Mouse (Mus musculus): Measurements from ENCODE around the gene Mpp2. TPM values are rescaled to one million over a fixed set of nuclear protein-coding genes. Genes with fewer than 3 reads are reported as not detected.

Gene Mpp2
- 4.9 and 5.9 TPM in 2 replicates for polyA plus RNA-seq (2012; rRNA removed)

GRCm38 (mm10) chr11:102087931-102088898, at the start of gene Mpp2:
TSS of gene Mpp2 (minus strand) at chr11:102088515.
- Histone ChIP-seq H3K27ac (ENCODE audit: insufficient read depth, low read depth, low read length) (peak within 1 kb of the TSS; percentile 39; the same call in 1 of the 2 replicates), H3K4me1 (ENCODE audit: control insufficient read depth, insufficient read depth, low read length) (no peaks in the 10 kb centered on the region), H3K27me3 (replicated peaks; ENCODE audit: control insufficient read depth, insufficient read depth, low read length) (no peaks in the 10 kb centered on the region), H3K4me3 (ENCODE audit: insufficient read depth, low read depth, low read length) (peak within 1 kb of the TSS; percentile 77), H3K36me3 (ENCODE audit: control insufficient read depth, insufficient read depth, low read length) (no peaks in the 10 kb centered on the region)
- WGBS = under 1% methylated on average over 49 of the region's 49 CpGs
- peak; percentile 66 for DNase-seq
- TF ChIP-seq CTCF (conservative IDR thresholded peaks at IDR 0.05; ENCODE audit: insufficient read depth, insufficient read length, low read depth, low read length) (no peak), POLR2A (IDR thresholded peaks at IDR 0.05; ENCODE audit: low read depth, low read length) (no peak)

- TF ChIP-seq CTCF (conservative IDR thresholded peaks at IDR 0.05; ENCODE audit: insufficient read depth, insufficient read length, low read depth, low read length) = no peak
- TF ChIP-seq POLR2A (IDR thresholded peaks at IDR 0.05; ENCODE audit: low read depth, low read length) = no peak
- Histone ChIP-seq H3K4me3 (ENCODE audit: insufficient read depth, low read depth, low read length) (no peak overlapping the region), H3K27me3 (replicated peaks; ENCODE audit: control insufficient read depth, insufficient read depth, low read length) (no peaks in the 10 kb centered on the region), H3K4me1 (ENCODE audit: control insufficient read depth, insufficient read depth, low read length) (no peaks in the 10 kb centered on the region), H3K36me3 (ENCODE audit: control insufficient read depth, insufficient read depth, low read length) (no peaks in the 10 kb centered on the region), H3K27ac (ENCODE audit: insufficient read depth, low read depth, low read length) (no peak overlapping the region)
- 49% methylated on average over 13 of the region's 13 CpGs for WGBS
- no peak for DNase-seq
Observed at GRCm38 (mm10) chr11:102137625-102138446, 49.5 kb upstream of the Mpp2 start.

- H3K27ac ChIP-seq (ENCODE audit: insufficient read depth, low read depth, low read length) = no peak overlapping the region
- H3K36me3 ChIP-seq (ENCODE audit: control insufficient read depth, insufficient read depth, low read length) = no peaks in the 10 kb centered on the region
- TF ChIP-seq CTCF (conservative IDR thresholded peaks at IDR 0.05; ENCODE audit: insufficient read depth, insufficient read length, low read depth, low read length) (no peak), POLR2A (IDR thresholded peaks at IDR 0.05; ENCODE audit: low read depth, low read length) (no peak)
- WGBS = 21% methylated on average over 4 of the region's 4 CpGs
- DNase-seq = no peak
- no peak overlapping the region for H3K4me3 ChIP-seq (ENCODE audit: insufficient read depth, low read depth, low read length)
- H3K4me1 ChIP-seq (ENCODE audit: control insufficient read depth, insufficient read depth, low read length) = no peaks in the 10 kb centered on the region
- no peaks in the 10 kb centered on the region for H3K27me3 ChIP-seq (replicated peaks; ENCODE audit: control insufficient read depth, insufficient read depth, low read length)
Observed at GRCm38 (mm10) chr11:102134516-102134915, 46.2 kb upstream of the Mpp2 start.

GRCm38 (mm10) chr11:102117386-102117785, 29.1 kb upstream of the Mpp2 start:
- H3K27me3 ChIP-seq (replicated peaks; ENCODE audit: control insufficient read depth, insufficient read depth, low read length) = no peaks in the 10 kb centered on the region
- DNase-seq = no peak
- 76% methylated on average over 6 of the region's 6 CpGs for WGBS
- no peak overlapping the region for H3K4me3 ChIP-seq (ENCODE audit: insufficient read depth, low read depth, low read length)
- H3K27ac ChIP-seq (ENCODE audit: insufficient read depth, low read depth, low read length) = no peak overlapping the region
- no peaks in the 10 kb centered on the region for H3K4me1 ChIP-seq (ENCODE audit: control insufficient read depth, insufficient read depth, low read length)
- TF ChIP-seq CTCF (conservative IDR thresholded peaks at IDR 0.05; ENCODE audit: insufficient read depth, insufficient read length, low read depth, low read length) = no peak
- H3K36me3 ChIP-seq (ENCODE audit: control insufficient read depth, insufficient read depth, low read length) = no peaks in the 10 kb centered on the region

- Histone ChIP-seq H3K27me3 (replicated peaks; ENCODE audit: control insufficient read depth, insufficient read depth, low read length) (no peaks in the 10 kb centered on the region), H3K4me3 (ENCODE audit: insufficient read depth, low read depth, low read length) (no peak overlapping the region), H3K4me1 (ENCODE audit: control insufficient read depth, insufficient read depth, low read length) (no peaks in the 10 kb centered on the region), H3K36me3 (ENCODE audit: control insufficient read depth, insufficient read depth, low read length) (no peaks in the 10 kb centered on the region), H3K27ac (ENCODE audit: insufficient read depth, low read depth, low read length) (no peak overlapping the region)
- WGBS = 80% methylated on average over 8 of the region's 8 CpGs
- TF ChIP-seq POLR2A (IDR thresholded peaks at IDR 0.05; ENCODE audit: low read depth, low read length) = no peak
- TF ChIP-seq CTCF (conservative IDR thresholded peaks at IDR 0.05; ENCODE audit: insufficient read depth, insufficient read length, low read depth, low read length) = no peak
- DNase-seq = no peak
Observed at GRCm38 (mm10) chr11:102116241-102116640, 27.9 kb upstream of the Mpp2 start.

GRCm38 (mm10) chr11:102111576-102111975, 23.3 kb upstream of the Mpp2 start:
- H3K27me3 ChIP-seq (replicated peaks; ENCODE audit: control insufficient read depth, insufficient read depth, low read length) = no peaks in the 10 kb centered on the region
- no peak overlapping the region for H3K27ac ChIP-seq (ENCODE audit: insufficient read depth, low read depth, low read length)
- DNase-seq = no peak
- no peak overlapping the region for H3K4me3 ChIP-seq (ENCODE audit: insufficient read depth, low read depth, low read length)
- no peak for TF ChIP-seq CTCF (conservative IDR thresholded peaks at IDR 0.05; ENCODE audit: insufficient read depth, insufficient read length, low read depth, low read length)
- no peak for TF ChIP-seq POLR2A (IDR thresholded peaks at IDR 0.05; ENCODE audit: low read depth, low read length)
- no peaks in the 10 kb centered on the region for H3K4me1 ChIP-seq (ENCODE audit: control insufficient read depth, insufficient read depth, low read length)
- 83% methylated on average over 5 of the region's 5 CpGs for WGBS
- no peaks in the 10 kb centered on the region for H3K36me3 ChIP-seq (ENCODE audit: control insufficient read depth, insufficient read depth, low read length)

- no peak within 1 kb of the TSS for H3K27ac ChIP-seq (ENCODE audit: insufficient read depth, low read depth, low read length)
- no peaks in the 10 kb centered on the region for H3K27me3 ChIP-seq (replicated peaks; ENCODE audit: control insufficient read depth, insufficient read depth, low read length)
- H3K4me3 ChIP-seq (ENCODE audit: insufficient read depth, low read depth, low read length) = no peak within 1 kb of the TSS
- TF ChIP-seq POLR2A (IDR thresholded peaks at IDR 0.05; ENCODE audit: low read depth, low read length) (no peak), CTCF (conservative IDR thresholded peaks at IDR 0.05; ENCODE audit: insufficient read depth, insufficient read length, low read depth, low read length) (no peak)
- no peaks in the 10 kb centered on the region for H3K4me1 ChIP-seq (ENCODE audit: control insufficient read depth, insufficient read depth, low read length)
- WGBS = 10% methylated on average over 9 of the region's 9 CpGs
- H3K36me3 ChIP-seq (ENCODE audit: control insufficient read depth, insufficient read depth, low read length) = no peaks in the 10 kb centered on the region
- DNase-seq = no peak
Observed at GRCm38 (mm10) chr11:102107732-102108131, 19.4 kb upstream of the Mpp2 start, which contains the start of gene Pyy. TSS of gene Pyy (minus strand) at chr11:102107832.
